Mouse (Mus musculus) stomach, embryonic 15.5 days (tissue): Measurements from ENCODE around the gene Ttc41. TPM values are rescaled to one million over a fixed set of nuclear protein-coding genes. Genes with fewer than 3 reads are reported as not detected.

Experiments used
- ATAC-seq: fragments of 200-750 bp; cut with Nextera tagmentation; 2 replicates; pipeline ENCODE4 v1.8.0; 2017; ENCODE audit warnings: low read depth, moderate number of reproducible peaks, moderate TSS enrichment; ENCODE audit not compliant: insufficient read depth, low FRiP score
- H3K27ac ChIP-seq: fragments of 300-500 bp; sonication (generic); 2 replicates; pipeline ENCODE4 v1.5.1; 2015; ENCODE audit warnings: mild to moderate bottlenecking, inconsistent platforms
- H3K27me3 ChIP-seq: fragments of 300-500 bp; sonication (generic); replicated peaks from 2 replicates; pipeline ENCODE4 v1.6.1; 2015; ENCODE audit warnings: inconsistent platforms
- H3K36me3 ChIP-seq: fragments of 300-500 bp; sonication (generic); 2 replicates; pipeline ENCODE4 v1.6.1; 2015; ENCODE audit warnings: inconsistent platforms
- H3K4me1 ChIP-seq: fragments of 300-500 bp; sonication (generic); 2 replicates; pipeline ENCODE4 v1.6.1; 2015; ENCODE audit warnings: inconsistent platforms
- H3K4me2 ChIP-seq: fragments of 300-500 bp; sonication (generic); 2 replicates; pipeline ENCODE4 v1.6.1; 2015; ENCODE audit warnings: mild to moderate bottlenecking, inconsistent platforms
- H3K4me3 ChIP-seq: fragments of 300-500 bp; sonication (generic); replicated peaks from 2 replicates; pipeline ENCODE4 v1.5.1; 2015; ENCODE audit warnings: inconsistent platforms
- H3K9ac ChIP-seq: fragments of 300-500 bp; sonication (generic); 2 replicates; pipeline ENCODE4 v1.6.1; 2015; ENCODE audit warnings: inconsistent platforms
- H3K9me3 ChIP-seq: fragments of 300-500 bp; sonication (generic); 2 replicates; pipeline ENCODE4 v1.6.1; 2016; ENCODE audit warnings: inconsistent platforms
- WGBS: fragments of 180-500 bp; shearing (Covaris S2); methylation state at CpG from one replicate; pipeline ENCODE4 v1.1.7; 2015; 5-methylcytosine and 5-hydroxymethylcytosine counted together
- microRNA-seq: library from miRNA; unstranded; fragments of <30 nt; microRNA quantifications from one replicate; pipeline ENCODE4, GENCODE M21; 2016
- polyA plus RNA-seq: library from polyadenylated mRNA; unstranded; fragments of >200 nt; fragmentation: Nextera tagmentation; extraction: Ambion mirVana; gene quantifications from 2 replicates; pipeline ENCODE4 v1.2.1, GENCODE M21; 2015

Ttc41 gene
- polyA plus RNA-seq, 1 experiment from 2014 or later, result 1.6 TPM

- Histone ChIP-seq H3K9me3 (no peaks in the 10 kb centered on the region), H3K4me2 (0 out of 2 replicates have a peak overlapping the region, but pooled peaks have one; percentile 5), H3K27me3 (no peaks in the 10 kb centered on the region), H3K4me3 (no peak overlapping the region), H3K4me1 (peaks cover 8% of the 10 kb centered on the region; the same call in 1 of the 2 replicates), H3K9ac (no peak overlapping the region), H3K27ac (peak overlapping the region; percentile 80), H3K36me3 (no peaks in the 10 kb centered on the region)
- 62% methylated on average over 19 of the region's 19 CpGs for WGBS
- ATAC-seq, result peak; percentile 72
These were observed 108.9 kb downstream of the Ttc41 start for GRCm38 (mm10) chr10:86814292-86815131.

GRCm38 (mm10) chr10:86815133-86815532, 109.5 kb downstream of the Ttc41 start:
- ATAC-seq, result no peak
- H3K4me3 ChIP-seq, result no peak overlapping the region
- 79% methylated on average over 7 of the region's 7 CpGs for WGBS

GRCm38 (mm10) chr10:86819649-86820165, 114.1 kb downstream of the Ttc41 start:
- no peaks in the 10 kb centered on the region for H3K27me3 ChIP-seq
- no peak for ATAC-seq
- 46% methylated on average over 8 of the region's 8 CpGs for WGBS
- no peaks in the 10 kb centered on the region for H3K36me3 ChIP-seq
- H3K27ac ChIP-seq, result peak overlapping the region; percentile 73
- peaks cover 10% of the 10 kb centered on the region; the same call in 1 of the 2 replicates for H3K4me1 ChIP-seq
- H3K4me3 ChIP-seq, result no peak overlapping the region
- H3K4me2 ChIP-seq, result no peak overlapping the region
- no peaks in the 10 kb centered on the region for H3K9me3 ChIP-seq
- no peak overlapping the region for H3K9ac ChIP-seq

More at GRCm38 (mm10) chr10:86815133-86815532, 109.5 kb downstream of the Ttc41 start:
- Histone ChIP-seq H3K27ac (peak overlapping the region; percentile 80; the same call in 1 of the 2 replicates), H3K4me2 (no peak overlapping the region), H3K9ac (no peak overlapping the region), H3K4me1 (peaks cover 10% of the 10 kb centered on the region; the same call in 1 of the 2 replicates), H3K36me3 (no peaks in the 10 kb centered on the region), H3K9me3 (no peaks in the 10 kb centered on the region), H3K27me3 (no peaks in the 10 kb centered on the region)

GRCm38 (mm10) chr10:86821014-86821413, 115.4 kb downstream of the Ttc41 start:
- no peak for ATAC-seq
- WGBS, result 91% methylated on average over 7 of the region's 7 CpGs
- Histone ChIP-seq H3K27ac (no peak overlapping the region), H3K4me1 (peaks cover 10% of the 10 kb centered on the region; the same call in 1 of the 2 replicates), H3K9ac (no peak overlapping the region), H3K4me3 (no peak overlapping the region), H3K27me3 (no peaks in the 10 kb centered on the region), H3K4me2 (no peak overlapping the region), H3K36me3 (no peaks in the 10 kb centered on the region), H3K9me3 (no peaks in the 10 kb centered on the region)

- Histone ChIP-seq H3K9ac (no peak overlapping the region), H3K4me1 (peaks cover 4% of the 10 kb centered on the region; the same call in 1 of the 2 replicates), H3K4me3 (no peak overlapping the region), H3K4me2 (no peak overlapping the region), H3K9me3 (no peaks in the 10 kb centered on the region), H3K27me3 (no peaks in the 10 kb centered on the region), H3K36me3 (no peaks in the 10 kb centered on the region), H3K27ac (no peak overlapping the region)
- ATAC-seq, result no peak
- 82% methylated on average over 6 of the region's 6 CpGs for WGBS
These were observed 118.5 kb downstream of the Ttc41 start for GRCm38 (mm10) chr10:86824093-86824492.

- Histone ChIP-seq H3K4me3 (no peak overlapping the region), H3K27me3 (no peaks in the 10 kb centered on the region), H3K9me3 (no peaks in the 10 kb centered on the region), H3K4me2 (no peak overlapping the region), H3K9ac (no peak overlapping the region), H3K4me1 (no peaks in the 10 kb centered on the region), H3K36me3 (no peaks in the 10 kb centered on the region), H3K27ac (no peak overlapping the region)
- ATAC-seq, result no peak
- 79% methylated on average over 14 of the region's 14 CpGs for WGBS
These were observed 119.3 kb downstream of the Ttc41 start for GRCm38 (mm10) chr10:86824871-86825270.

GRCm38 (mm10) chr10:86825871-86826522, 120.4 kb downstream of the Ttc41 start:
- WGBS, result 83% methylated on average over 10 of the region's 10 CpGs
- H3K4me1 ChIP-seq, result no peaks in the 10 kb centered on the region
- no peak overlapping the region for H3K9ac ChIP-seq
- no peaks in the 10 kb centered on the region for H3K27me3 ChIP-seq
- peak; percentile 51; the same call in 1 of the 2 replicates for ATAC-seq
- no peaks in the 10 kb centered on the region for H3K36me3 ChIP-seq
- H3K4me2 ChIP-seq, result no peak overlapping the region
- H3K4me3 ChIP-seq, result no peak overlapping the region
- no peaks in the 10 kb centered on the region for H3K9me3 ChIP-seq
- H3K27ac ChIP-seq, result no peak overlapping the region

Small RNAs within 50 kb of the gene (microRNA-seq; reads per million reads assigned to microRNA genes)
- gene Gm25745, result 2.7 reads per million, percentile 9 among the genes with 10 or more reads in this experiment

Other genes with a start within 250 kb of the Ttc41 start
- gene Syn3, start 206.9 kb upstream of the Ttc41 start, polyA plus RNA-seq, result 3.5 TPM in 2 replicates
- gene Hsp90b1, start 302 bp upstream of the Ttc41 start, polyA plus RNA-seq, result 662 and 751 TPM in 2 replicates
- not detected in 2 replicates for gene Gm49358, start 58.2 kb downstream of the Ttc41 start, polyA plus RNA-seq
- 1.5 and 1.8 TPM in 2 replicates for gene Nt5dc3, start 73.2 kb downstream of the Ttc41 start, polyA plus RNA-seq